Mouse (Mus musculus) right cerebral cortex, postnatal 36 days (tissue): ENCODE measurements around the gene Ror2.
"Not testable (repeated sequence)": the region's sequence is repeated elsewhere in the genome, so short reads cannot be mapped to it uniquely, and the experiment has no call there.

Experiments
- DNase-seq, 2 experiments: peaks; one replicate each; pipeline ENCODE4 v3.0.0; 2022; ENCODE audit warnings: low spot score in 2 of 2, mixed read lengths in 1 of 2

The Ror2 gene

DNA sequence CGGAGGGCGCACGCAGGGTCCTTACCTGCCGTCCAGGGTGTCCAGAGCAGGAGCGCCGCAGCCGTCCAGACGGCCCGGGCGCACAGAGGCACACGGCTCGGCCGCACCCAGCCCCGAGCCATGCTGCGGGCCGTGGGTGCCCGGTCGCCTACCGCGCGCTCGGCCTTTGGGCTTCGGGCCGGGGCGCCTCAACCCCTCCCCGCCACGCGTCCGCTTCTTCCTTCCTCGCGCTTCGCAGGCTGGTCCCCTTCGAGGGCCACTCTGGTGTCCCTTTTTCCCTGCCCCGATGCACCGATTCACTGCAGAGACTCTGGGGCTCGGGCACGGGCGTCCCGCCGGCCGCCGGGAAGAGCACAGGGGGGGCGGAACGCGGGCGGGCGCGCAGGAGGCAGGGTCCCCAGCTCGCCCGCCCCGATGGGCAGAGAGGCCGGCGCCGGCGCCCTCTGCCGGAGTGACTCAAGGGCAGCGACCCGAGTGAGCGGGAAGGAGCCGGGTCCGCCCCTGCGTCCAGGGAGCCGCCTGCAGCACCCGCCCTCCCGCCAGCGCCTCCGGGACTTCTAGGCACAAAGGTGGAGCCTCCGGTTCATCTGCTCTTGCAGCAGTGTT is at the start of gene Ror2:
TSS of gene Ror2 (minus strand) at position 369 of the 606 bp plus-strand sequence.
- no peak for DNase-seq

GRCm38 (mm10) chr13:53333769-53334168 is 47.8 kb upstream of the Ror2 start:
- no peak for DNase-seq

DNA sequence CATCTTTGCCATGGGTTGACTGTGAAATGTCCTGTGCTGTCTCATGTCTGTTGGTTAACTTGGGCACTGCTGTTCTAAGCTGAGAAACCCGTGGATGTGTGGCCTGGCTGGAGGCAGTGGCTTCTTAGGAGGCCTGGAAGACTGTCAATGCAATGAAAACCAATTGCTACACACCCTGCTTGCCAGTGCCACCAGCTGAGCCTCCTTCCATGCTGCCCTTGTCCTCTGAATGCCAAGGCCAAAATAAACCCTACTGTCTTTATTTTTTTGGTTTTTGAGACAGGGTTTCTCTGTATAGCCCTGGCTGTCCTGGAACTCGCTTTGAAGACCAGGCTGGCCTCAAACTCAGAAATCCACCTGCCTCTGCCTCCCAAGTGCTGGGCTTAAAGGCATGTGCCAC is 44.3 kb upstream of the Ror2 start:
- no peak for DNase-seq

DNA sequence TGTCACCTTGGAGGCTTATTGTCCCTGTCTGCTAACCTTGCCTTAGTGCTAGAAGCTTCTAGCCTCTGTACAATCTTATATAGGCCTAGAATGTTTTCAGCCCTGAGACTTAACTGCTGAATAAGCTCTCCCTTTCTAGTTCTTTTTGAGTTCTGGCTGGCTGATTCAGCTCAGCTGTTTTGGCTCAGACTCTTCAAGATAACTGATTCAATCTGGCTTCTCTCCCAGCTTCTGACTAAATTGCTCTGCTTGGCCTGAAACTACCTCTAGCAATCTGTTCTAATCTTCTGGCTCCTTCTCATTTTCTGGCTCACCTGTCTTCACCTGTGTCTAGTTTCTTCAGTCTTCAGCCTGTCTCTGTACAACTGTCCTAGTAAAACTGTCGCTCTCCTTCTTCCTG is 39.6 kb upstream of the Ror2 start:
- no peak for DNase-seq

DNA sequence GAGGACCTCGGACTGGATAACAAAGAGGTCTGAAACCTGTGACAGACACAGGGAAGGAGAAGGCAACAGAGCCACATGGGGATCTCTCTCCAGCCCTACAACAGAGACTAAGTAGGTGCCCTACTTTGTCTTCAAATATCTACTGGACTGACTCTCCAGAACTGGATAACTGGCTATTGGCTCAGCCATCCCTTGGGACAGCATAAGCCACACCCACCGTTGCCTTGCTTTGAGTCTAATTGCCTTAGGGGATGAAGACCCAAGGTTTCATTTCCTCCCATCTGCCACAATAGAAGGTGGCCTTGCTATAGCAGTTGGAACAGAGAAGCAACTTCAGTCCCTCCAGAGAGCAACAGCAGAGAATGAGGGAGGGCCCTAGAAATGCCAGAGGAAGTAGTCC is 37.7 kb upstream of the Ror2 start:
- no peak for DNase-seq

GRCm38 (mm10) chr13:53320899-53321298 is 35.0 kb upstream of the Ror2 start:
- DNase-seq, result no peak

- no peak for DNase-seq
Observed at GRCm38 (mm10) chr13:53316515-53317295, 30.8 kb upstream of the Ror2 start.

DNA sequence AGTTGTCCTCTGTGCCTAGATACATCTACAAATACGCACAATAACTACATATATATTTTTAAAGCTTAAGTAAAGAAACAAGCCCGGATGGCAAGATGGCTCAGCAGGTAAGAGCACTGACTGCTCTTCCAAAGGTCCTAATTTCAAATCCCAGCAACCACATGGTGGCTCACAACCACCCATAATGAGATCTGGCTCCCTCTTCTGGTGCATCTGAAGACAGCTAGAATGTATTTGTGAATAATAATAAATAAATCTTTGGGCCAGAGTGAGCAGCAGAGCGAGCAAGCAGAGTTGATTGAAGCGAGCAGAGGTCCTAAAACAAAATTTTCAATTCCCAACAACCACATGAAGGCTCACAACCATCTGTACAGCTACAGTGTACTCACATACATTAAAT is 29.8 kb upstream of the Ror2 start:
- not testable (repeated sequence) for DNase-seq

DNA sequence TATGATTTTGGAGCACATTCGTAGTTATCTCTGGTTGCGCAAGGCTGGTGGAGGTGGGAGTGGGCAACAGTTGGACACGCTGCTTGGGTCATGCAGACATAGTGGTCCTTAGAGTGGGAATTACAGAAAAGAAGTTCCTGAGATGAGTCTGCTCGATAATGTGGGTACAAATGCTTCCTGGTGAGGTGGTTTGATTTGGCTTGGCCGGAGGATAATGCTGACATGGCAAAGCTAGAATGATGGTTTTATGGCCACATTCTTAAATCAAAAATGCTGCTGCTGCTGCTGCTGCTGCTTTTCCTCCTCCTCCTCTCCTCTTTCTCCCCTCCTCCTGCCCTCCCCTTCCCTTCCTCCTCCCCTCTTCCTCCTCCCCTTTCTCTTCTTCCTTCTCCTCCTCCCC is 24.5 kb upstream of the Ror2 start:
- DNase-seq, result no peak

DNA sequence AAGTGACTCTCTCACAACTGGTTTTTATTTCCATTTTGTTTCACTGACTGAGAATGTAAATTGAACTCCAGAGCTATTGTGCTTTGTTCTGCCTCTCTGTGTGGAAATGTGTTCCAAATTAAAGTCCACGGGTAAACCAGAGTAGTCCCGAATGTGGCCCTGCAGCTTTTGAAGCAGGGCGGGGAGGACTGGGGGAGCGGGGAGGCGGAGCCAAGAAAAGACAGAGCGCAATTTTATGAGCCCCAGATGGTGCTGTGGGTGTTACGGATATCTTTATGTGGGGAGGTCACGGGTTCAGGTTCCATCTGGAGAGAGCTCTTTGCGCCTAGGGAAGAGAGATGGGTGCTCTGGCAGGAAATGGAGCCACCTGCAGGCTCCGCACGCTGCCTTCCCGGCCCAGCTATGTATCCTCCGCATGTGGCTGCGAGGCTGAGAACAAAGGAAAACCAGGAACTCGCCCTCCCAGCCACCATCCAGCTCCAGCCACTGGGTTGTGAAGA is 23.8 kb upstream of the Ror2 start:
- DNase-seq, result peak; percentile 19 to 22

DNA sequence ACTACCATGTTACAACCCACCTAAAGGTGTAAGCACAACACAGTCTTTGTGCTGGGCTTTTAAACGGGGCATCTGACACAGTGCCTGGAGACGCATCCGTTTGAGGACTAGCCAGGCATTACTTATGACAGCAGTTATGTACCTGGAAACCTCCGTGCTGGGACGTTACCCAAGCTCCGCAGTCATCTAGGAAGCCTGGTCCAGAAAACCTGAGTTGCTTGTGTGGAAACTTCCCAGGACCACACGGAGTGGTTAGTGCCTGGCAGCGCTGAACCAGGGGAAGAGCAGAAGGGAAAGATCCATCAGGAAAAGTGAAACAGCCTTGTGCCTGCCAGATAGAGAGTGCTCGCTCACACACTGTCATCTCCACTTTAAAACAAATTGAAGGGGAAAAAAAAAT is 23.2 kb upstream of the Ror2 start:
- no peak for DNase-seq

- DNase-seq, result no peak
Observed at GRCm38 (mm10) chr13:53306836-53307235, 20.9 kb upstream of the Ror2 start.

DNA sequence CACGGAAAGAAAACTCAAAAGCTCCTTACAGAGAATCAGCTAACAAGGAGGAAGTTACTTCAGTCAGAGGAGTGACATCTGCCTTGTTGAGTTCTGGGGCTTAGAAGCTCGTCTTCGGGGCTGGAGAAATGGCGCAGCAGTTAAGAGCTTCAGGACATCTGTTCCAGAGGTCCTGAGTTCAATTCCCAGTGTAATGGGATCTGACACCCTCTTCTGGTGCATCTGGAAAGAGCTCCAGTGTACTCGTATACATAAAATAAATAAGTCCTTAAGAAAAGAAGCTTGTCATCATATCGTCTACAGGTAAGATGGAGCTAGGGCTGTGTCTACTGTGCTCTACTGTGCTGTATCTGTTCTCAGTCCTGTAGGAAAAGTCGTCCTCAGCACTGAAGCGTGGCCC is 19.3 kb upstream of the Ror2 start:
- DNase-seq, result no peak

- DNase-seq, result no peak
Observed at GRCm38 (mm10) chr13:53302688-53303087, 16.8 kb upstream of the Ror2 start.

- no peak for DNase-seq
Observed at GRCm38 (mm10) chr13:53293065-53293464, 7.1 kb upstream of the Ror2 start.

GRCm38 (mm10) chr13:53292244-53292643 is 6.3 kb upstream of the Ror2 start:
- no peak for DNase-seq

DNA sequence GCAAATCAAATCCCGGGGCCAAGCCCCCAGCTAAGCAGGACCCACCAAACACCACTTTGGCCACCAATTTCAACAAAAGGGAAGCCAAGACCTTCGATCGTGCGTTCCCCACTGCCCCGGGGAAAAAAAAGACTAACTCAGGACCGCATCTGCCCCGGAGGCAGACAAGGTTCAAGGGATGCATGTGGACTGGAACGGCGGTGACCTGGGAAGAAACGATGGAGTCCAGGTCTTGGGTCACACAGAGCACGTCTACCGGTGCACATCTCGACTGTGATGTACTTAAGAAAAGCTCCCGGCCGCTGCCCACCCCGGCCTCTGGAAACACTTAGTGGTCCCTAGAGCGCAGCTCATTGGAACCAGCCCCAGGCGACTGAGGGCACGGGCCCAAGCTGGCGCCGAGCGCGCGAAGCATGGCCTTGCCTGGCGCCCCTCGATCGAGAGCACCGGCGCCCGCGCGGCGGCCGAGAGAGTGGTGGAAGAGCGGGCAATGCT is 616 bp downstream of the Ror2 start:
- DNase-seq, result no peak

DNA sequence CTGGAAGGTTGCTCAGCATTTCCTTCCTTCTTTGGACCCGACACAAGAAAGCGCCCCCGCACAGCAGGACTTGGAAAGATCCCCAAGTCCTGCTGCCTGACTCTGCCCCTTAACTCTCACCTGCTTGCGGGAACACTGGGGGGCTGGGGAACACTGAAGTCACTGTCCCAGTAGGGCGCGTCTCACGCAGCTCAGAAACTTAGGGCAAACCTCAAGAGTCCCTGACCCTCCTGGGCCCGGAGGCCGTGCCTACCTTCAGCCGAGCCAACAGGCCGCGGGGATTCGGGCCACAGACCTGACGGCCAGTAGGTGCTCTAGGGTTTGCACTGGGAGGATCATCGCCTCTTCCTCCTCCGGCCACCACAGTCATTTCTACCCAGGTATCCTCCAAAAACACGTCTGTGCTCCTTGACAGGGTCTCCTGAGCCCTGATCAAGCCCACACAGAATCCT is 1.2 kb downstream of the Ror2 start:
- no peak for DNase-seq

DNA sequence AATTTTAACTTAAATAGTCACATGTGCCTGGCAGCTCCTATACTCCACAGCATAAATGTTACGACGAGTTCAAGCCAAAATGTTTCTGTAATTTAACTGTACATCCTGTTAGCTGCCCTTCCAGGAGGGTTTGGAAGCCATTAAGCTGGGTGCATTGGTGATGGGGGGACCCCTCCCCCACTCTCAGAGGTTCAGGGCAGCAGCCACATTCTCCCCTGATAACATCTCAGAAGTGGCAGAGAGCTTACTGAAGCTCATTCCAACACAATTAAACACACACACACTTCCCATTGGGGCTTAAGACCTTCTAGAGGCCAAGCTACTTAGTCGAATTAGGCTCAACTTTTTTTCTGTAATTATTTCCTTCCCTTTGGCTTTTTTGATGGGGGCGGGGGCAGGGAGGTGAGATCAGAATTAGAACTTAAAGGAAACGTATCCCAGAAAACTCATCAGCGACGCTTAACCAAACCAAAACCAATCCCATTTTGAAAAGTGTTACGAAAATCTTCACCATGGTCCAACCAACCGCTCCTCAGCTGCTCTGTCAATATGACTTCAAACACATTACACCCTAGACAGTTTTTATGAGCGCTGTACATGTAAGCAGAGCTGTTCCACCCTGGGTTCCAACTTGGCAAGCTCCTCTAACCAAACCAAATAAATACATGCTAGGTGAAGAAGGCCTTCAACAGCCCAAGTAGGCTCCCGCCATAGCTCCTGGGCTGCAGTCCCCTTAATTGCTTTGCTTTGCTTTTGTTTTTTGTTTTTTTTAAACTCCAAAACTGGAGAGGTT is 4.1 kb downstream of the Ror2 start:
- no peak for DNase-seq

- DNase-seq, result no peak
Observed at GRCm38 (mm10) chr13:53278908-53279307, 7.0 kb downstream of the Ror2 start.

DNA sequence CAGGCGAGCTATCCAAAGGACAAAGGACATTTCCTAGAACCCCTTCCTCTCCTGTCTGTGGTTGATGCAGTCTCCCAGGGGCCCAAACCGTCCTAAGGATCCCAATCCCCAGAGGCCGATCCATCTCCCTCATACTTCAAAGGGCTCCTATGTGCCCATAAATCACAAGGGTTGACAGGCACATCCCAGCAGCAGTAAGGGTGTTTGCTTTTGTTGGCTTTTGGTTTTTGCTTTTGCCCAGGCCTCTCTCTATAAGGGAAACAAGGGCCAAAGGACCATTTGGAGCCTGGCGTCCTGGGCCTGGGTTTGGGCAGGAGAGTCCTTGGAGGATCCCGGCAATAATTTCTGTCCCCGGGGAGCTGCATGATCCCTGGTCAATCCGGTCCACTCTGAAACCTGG is 9.5 kb downstream of the Ror2 start:
- DNase-seq, result no peak

DNA sequence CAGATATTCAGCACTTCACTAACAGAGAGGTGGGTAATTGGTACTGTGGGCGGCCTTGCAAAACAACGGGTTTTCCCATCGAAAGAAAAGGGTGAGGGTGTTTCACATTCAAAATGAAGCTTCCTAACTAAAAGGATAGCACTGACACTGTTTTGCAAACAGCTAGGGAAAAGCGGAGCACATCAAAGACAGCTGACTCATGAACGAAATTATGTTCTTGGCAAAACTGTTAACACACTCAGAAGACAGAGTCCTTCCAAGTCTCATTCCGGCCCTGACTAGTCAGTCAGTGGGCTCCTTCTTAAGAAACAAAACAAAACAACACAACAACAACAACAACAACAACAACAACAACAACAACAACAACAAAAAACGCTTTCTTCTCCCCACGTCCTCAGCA is 10.1 kb downstream of the Ror2 start:
- DNase-seq, result no peak
